Mouse (Mus musculus): ENCODE measurements at regions not wholly inside any gene's neighbourhood (a gene's known extent, or its start where the extent isn't known, plus 50 kb on each side); places are given as distances from the start of the nearest gene placed in this dataset.

DNA sequence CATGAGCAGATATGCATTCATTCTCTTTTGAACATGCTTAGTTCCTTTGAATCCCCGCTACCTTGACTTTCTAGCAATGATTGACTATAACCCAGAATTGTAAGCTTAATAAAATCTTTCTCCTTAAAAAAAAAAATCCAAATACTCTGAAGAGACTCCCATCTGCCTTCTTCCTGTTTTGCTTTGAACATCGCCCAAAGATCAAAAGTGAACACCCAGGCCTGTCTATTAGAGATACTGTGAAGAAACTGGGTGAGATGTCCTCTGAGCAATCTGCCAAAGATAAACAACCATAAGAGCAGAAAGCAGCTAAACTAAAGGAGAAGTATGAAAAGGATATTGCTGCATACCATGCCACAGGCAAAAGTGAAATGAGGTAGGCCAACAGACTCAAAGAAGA, 527.1 kb upstream of the Alcam start:
- TF ChIP-seq ETS1 (conservative IDR thresholded peaks at IDR 0.05; ENCODE audit: low read depth, low read length) (no peak), MAX (IDR thresholded peaks at IDR 0.05; ENCODE audit: low read length) (no peak), KAT2A (IDR thresholded peaks at IDR 0.05; ENCODE audit: insufficient replicate concordance, low read length) (no peak), POLR2A (IDR thresholded peaks at IDR 0.05; ENCODE audit: low read depth, low read length) (no peak)
